Mouse (Mus musculus) erythroid progenitor cell, adult 5-6 weeks (primary cell): Measurements from ENCODE around the gene Mrtfa. TPM values are rescaled to one million over a fixed set of nuclear protein-coding genes. Genes with fewer than 3 reads are reported as not detected.

Source experiments
- ATAC-seq: replicated peaks from 2 replicates; pipeline ENCODE4 v1.8.0; 2016; ENCODE audit warnings: moderate number of reproducible peaks, mild to moderate bottlenecking, moderate TSS enrichment, inconsistent platforms; ENCODE audit not compliant: poor library complexity, low FRiP score, severe bottlenecking
- total RNA-seq, 2 experiments: library from RNA; stranded (forward) in 1 of 2; stranded (reverse) in 1 of 2; fragments of 150-400 nt in 1 of 2; fragments of 186-747, 209-891 nt in 1 of 2; gene quantifications; 2 replicates each; pipeline versions ENCODE4 v1.2.3 to v1.2.4; 2015 to 2017; ENCODE audit warnings: low replicate concordance in 2 of 2

The Mrtfa gene
- total RNA-seq, 2 experiments from 2014 or later, result 9.0 to 14.3 TPM

DNA sequence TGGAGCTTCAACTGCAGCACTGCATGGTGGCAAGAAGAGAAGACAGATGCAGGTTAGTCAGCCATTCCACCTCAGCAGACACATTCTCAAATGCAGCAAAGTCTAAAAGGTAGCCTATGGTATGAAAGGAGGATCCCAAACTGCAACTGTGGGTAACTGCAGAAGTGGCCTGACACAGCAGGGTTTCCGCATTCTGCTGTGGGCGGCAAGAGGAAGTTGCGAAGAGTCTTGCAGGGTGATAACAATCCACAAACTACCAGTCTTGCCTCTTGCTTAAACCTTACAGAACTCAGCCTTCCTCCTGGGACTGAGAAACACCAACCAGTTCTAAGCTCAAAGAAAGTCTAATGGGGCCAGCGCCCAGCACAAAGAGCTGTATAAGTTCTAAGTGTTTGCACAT, 145.2 kb downstream of the Mrtfa start:
- no peak for ATAC-seq

GRCm38 (mm10) chr15:81044446-81044845, 146.1 kb downstream of the Mrtfa start:
- ATAC-seq, result no peak

GRCm38 (mm10) chr15:81042276-81042931, 148.2 kb downstream of the Mrtfa start:
- no peak for ATAC-seq

DNA sequence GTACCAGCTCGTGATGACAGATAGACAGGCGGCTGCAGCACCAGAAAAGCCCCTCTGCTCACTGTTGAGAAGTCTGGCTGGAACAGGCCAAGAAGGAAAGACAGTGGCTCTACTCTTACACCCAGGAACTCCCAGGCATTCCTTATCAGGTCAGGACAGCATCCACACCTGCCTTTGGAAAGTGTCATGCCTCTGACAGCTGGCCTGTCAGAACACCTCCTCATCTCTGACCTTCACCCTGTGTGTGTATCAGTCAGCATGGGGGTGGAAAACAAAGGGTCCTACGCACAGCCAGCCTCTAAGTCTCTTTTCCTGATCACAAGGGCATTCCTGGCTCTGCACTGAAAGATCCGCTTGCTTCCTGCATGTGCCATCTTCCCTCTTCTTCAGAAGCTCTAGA, 148.8 kb downstream of the Mrtfa start:
- no peak for ATAC-seq

GRCm38 (mm10) chr15:81038419-81038818, 152.1 kb downstream of the Mrtfa start:
- no peak for ATAC-seq

DNA sequence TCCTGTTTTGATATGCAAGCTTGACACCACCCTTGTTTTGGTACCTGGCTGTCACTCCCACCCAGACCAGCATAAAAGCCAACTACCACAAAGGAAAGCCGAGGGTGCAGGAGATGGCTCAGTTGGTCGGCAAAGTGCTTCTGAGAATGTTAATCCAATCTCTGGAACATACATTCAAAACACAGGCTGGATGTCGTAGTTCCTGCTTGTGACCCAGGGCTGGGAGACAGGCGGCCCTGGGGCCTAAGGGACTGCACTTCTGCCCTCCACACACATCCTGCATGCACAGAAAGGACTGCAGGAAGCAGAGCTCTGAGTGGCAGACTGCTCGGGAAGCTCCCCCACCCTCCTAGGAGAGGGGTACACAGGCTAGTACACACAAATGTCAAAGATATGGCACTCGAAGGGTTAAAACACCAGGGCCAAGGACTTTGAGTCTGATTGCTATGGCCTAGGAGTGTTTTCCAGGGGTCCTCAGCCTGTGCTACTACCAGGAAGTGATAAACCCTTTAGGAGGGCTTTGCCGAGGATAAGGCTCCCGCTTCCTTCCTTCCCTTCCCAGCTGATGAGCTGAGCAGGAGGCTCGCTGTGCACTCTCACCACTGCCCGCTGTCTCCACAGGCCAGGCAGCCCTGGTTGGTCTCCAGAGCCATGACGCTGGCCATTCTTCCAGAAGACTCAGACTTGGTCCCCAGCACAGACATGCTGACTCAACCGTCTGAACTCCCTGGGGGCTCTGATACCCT, 155.0 kb downstream of the Mrtfa start:
- no peak for ATAC-seq

- no peak for ATAC-seq
These were observed 156.4 kb downstream of the Mrtfa start for GRCm38 (mm10) chr15:81034119-81034518.

DNA sequence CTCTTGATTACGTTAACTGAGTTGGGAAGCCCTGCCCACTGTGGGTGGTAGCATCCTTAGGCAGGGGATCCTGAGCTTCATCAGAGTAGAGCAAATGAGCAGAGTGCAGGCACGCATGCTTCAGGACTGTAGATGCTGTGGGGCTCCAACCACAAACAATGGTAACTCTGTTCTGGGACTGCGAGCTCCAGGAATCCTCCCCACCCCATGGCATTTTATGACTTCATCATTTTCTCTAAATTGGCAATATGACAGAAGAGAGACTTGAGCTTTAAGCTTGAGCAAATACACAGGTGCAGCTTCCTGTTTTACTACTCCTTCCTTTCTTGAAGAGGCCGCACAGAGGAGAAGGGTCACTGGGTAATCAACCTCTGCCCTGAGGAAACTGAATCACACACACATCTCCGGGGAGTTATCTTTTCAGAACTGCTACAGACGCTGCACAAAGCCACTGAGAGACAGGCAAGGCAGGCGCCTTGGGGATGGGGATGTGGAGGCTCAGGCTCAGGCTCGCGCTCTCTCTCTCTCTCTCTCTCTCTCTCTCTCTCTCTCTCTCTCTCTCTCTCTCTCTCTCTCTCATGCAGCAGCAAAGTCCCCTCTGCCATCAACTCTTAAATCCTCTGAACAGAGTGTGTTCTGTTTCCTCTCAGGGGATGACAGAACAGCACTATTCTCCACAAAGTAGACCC, 157.5 kb downstream of the Mrtfa start:
- ATAC-seq, result no peak

DNA sequence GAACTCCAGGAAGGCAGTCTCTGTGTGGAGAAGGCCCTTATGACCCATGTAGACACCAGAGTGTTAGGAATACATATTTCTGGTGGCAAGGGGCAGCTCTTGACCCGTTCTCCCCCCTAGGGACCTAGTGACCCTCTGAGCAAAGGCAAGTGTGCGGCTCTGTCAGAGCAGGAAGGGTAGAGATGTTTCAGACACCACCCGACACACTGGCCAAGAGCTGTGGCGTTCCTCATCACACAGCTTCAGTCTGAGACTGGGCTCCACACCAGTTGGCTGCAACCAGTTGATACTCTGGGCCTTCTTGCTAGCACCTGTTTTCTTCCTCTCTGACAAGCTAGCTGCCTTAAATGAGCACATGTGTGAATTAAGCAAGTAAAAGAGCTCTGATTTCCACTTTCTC, 158.9 kb downstream of the Mrtfa start:
- no peak for ATAC-seq

- no peak for ATAC-seq
These were observed 159.6 kb downstream of the Mrtfa start for GRCm38 (mm10) chr15:81030891-81031425.

GRCm38 (mm10) chr15:81027378-81028173, 163.0 kb downstream of the Mrtfa start:
- ATAC-seq, result peak; percentile 81

GRCm38 (mm10) chr15:81026901-81027300, 163.7 kb downstream of the Mrtfa start:
- ATAC-seq, result no peak

GRCm38 (mm10) chr15:81023842-81024241, 166.7 kb downstream of the Mrtfa start:
- ATAC-seq, result no peak

DNA sequence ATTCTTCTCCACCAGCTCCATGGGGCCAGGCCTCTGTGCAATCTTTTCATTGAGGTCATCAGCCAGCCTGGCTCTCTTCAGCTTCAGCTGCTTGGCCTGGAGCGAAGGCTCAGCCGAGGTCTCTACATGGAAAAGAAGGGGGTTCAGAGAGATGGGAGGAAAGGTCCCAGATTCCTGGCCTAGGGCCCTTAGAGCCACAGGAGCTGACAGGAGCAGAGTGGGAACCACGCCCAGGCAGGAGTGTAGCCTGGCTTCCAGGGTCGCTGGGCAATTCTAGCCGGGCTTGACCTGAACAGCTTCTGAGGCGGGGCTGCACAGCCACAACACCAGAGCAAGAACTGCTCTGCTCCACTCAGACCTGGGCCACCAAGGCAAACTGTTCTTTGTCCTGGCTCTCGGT, 168.1 kb downstream of the Mrtfa start:
- no peak for ATAC-seq

- ATAC-seq, result no peak
These were observed 169.2 kb downstream of the Mrtfa start for GRCm38 (mm10) chr15:81021377-81021776.

- no peak for ATAC-seq
These were observed 173.2 kb downstream of the Mrtfa start for GRCm38 (mm10) chr15:81017308-81017707.

- no peak for ATAC-seq
These were observed 174.1 kb downstream of the Mrtfa start for GRCm38 (mm10) chr15:81016488-81016887.

GRCm38 (mm10) chr15:81015068-81015744, 175.4 kb downstream of the Mrtfa start:
- no peak for ATAC-seq

DNA sequence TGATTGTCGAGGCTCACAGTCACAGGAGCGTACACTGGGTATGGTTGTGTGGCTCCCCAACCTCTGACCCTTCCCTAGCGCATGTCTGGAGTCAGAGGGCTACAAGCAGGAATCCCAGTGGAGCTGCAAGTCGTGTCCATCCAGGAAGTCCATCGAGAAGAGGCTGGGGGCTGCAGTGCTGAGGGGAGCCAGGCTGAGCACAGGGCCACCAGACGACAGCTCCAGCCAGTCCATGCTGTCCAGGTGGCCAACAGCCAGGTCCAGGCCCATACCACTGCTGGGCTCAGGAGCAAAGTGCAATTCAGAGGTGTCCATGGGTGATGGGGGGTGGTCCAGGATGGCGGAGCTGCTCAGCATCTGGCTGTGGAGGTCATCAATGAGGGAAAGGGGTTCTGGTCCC, 177.4 kb downstream of the Mrtfa start:
- no peak for ATAC-seq
